Mouse (Mus musculus) hematopoietic stem cell, adult 5-6 weeks (primary cell): ENCODE results near the gene Farsb. TPM values are rescaled to one million over a fixed set of nuclear protein-coding genes. Genes with fewer than 3 reads are reported as not detected.

Source experiments
- ATAC-seq, 2 experiments: fragments of 125-278 bp in 1 of 2; replicated peaks in 1 of 2; 2 replicates each; pipeline ENCODE4 v1.8.0; 2016 to 2017; ENCODE audit warnings: inconsistent platforms in 2 of 2, mild to moderate bottlenecking in 2 of 2, moderate number of reproducible peaks in 2 of 2, low read depth in 1 of 2, moderate TSS enrichment in 1 of 2; ENCODE audit not compliant: low FRiP score in 2 of 2, poor library complexity in 2 of 2, severe bottlenecking in 2 of 2, insufficient read depth in 1 of 2, low TSS enrichment in 1 of 2
- total RNA-seq: library from RNA; stranded (forward); fragments of 172-1452, 232-1000 nt; gene quantifications from 2 replicates; pipeline ENCODE4 v1.2.3, GENCODE M21; 2017

Gene Farsb
- total RNA-seq, 1 experiment from 2014 or later, result 61.9 TPM

DNA sequence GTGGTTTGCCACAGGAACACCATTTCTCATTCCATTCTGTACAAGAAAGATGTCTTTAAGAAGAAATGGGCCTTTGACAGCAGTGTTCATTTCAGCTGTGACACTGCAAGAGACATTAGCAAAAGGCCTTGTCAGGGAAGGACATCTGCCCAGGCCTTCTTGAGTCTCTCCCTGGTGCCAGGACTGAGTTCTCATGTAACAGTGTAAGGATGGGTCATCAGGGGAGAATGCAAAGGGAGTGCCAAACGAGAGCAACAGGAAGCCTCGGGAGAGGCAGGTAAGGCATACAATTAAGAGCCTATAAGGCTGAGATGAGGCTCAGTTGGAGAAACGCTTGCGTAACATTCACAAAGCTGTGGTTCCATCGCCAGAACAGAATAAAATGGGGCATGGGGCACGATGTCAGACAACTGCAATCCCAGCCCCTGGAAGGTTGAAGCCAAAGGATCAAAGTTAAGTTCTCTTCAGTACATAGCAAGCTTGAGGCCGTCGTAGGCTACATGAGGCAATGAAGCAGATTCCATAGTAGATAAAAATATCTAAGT, 93.4 kb downstream of the Farsb start:
- no peak for ATAC-seq

DNA sequence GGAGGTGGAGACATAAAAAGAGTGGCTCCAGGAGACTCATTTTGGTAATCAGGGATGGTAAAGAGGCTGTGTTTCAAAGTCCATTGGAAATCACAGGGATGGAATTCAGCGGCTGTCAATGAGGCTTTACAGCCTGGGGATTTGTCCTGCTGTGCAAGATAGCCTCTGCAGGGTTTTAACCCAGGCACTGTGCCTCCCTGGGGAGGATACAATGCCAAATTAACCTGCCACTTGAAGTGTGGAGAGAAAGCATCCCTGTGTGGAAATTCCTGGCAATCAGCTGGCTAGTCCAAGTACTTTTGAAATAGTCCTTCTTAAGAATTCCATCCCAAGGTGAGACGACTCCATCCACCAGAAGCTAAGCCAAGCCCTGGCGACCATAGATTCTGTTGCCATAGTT, 99.8 kb downstream of the Farsb start:
- ATAC-seq, result no peak

DNA sequence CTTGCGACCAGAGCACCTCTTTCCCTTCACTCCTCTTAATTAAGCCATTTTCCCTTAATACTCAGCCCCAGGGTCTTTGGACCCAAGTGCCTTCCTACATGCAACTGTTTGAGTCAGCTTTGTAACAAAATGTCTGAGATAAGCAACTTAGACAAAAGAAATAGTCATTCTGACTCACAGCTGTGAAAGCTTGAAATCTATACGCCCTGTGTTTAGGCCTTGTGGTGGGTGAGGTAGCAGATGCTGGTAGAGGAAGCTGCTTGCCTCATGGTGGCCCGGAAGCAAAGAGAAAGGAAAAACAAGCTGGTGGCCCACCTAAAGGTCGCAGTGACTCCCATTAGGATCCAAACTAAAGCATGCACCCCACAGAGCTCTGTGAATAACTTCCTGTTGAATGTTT, 100.8 kb downstream of the Farsb start:
- no peak for ATAC-seq

DNA sequence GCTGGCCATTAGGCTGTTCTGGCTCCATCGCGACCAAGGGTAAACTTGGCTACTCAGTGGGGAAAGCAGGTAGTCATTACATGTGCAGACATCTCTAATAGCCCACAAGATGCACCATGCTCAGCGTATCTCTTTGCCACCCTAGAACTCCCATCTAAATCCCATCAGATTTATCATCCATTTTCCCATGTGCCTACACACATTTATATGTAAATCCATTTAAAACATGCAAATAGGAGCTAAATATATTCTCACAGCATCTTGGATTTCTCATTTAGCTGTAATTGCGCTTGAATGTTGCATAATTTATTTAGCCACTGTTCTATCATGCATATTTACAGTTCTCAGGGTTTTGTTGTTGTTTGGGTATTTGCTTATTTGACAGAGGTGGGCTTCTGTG, 107.7 kb downstream of the Farsb start:
- no peak for ATAC-seq

DNA sequence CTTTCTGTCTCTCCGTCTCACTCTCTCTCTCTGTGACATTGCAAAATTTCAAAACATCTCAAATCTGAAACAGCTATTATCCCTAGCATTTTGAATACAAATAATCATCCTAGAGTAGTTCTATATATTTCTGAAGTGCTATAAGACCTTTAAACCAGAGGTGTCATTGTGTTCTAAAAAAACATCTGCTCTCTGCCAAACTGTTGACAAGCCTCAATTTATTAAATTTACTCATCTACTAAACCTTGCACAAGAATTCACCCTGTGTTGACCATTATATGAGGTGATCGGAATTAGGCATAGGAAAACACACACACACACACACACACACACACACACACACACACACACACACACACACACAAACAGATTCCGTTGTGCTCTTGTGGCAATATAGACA, 113.6 kb downstream of the Farsb start:
- no peak for ATAC-seq

DNA sequence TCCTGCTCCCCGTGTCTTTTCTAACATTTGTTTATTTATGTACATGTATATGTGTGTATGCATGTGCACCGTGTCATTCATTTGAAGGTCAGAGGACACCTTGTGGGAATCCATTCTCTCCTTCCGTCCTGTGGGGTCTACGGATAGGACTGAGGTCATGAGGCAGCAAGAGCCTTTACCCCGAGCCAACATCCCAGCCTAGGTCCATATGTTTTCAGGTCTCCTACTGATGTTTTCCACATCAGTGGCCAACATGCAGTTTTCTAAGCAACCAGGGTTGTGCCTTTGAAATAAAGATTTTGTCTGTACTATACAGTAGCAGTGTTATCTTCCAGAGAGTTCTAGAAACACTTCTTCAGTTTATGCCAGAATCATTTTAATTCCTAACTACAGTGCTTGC, 114.9 kb downstream of the Farsb start:
- no peak for ATAC-seq

DNA sequence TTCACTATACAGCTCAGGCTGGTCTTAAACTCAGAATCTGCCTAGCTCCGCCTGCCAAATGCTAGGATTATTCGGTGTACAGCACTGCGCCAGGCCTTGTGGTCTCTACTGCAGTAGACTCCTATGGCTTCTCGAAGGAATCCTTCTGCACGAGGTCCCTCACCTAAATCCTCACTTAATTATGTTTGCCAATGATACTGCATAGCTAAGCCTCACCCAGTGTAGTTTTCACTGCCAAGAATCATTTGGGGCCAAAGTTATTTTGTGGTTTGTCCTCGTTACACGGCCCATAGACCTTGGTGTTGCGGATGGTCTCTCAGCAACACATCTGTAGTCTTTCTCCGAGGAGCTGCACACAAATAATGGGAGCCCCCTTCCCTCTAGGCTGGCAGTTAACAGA, 116.4 kb downstream of the Farsb start:
- no peak for ATAC-seq

DNA sequence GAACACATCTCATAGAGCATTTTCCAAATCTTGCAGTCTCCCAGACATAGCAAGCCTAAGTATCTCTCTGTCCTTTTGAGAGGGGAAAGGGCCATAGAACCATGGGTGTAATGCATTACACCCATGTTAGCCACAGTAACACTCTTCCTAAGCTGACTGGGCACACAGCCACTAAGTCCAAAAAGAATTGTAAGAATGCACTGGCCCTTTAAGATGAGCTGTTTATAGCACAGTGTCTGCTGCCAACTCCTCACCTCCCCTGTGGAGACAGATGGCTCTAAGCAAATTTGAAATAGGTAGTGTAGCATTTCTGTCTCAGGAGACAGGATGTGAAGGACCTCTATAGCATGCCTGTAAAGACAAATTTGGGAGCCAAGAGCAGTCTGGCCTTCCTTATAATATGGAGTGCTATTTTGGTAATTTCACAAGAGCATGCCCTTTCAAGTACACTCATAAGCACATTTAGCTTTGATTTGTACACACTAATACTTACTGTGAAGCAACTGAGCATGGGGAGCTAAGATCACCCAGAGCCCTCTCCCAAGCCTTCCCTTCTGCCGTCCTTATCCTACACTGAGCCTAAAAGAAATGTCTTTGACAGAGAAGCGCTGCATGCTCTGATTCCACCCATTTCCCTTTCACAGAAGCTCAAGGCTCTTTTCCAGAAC, 117.0 kb downstream of the Farsb start:
- no peak for ATAC-seq

DNA sequence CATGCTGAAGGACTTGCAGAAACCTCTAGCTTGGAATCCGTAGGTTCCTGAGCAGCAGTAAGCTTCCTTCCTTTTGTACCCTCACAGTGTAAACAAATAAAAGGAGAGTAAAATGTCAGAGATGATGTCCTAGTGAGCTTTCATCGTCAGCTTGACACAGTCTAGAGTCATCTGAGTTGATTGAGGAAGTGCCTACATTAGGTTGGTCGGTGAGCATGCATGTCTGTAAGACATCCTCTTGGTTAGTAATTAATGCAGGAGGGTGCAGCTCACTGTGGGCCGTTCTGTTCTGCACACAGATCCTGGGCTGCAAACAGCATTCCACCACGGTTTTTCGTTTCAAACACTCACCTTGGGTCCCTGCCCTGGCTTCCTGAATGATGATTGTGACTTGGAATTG, 118.6 kb downstream of the Farsb start:
- ATAC-seq, result no peak

Other genes with a start within 250 kb of the Farsb start
- gene Sgpp2, start 178.6 kb downstream of the Farsb start, total RNA-seq, result 0.15 TPM in 1 of 2 replicates, not detected in the other
- not detected in 2 replicates for gene Mogat1, start 22.1 kb upstream of the Farsb start, total RNA-seq
- not detected in 2 replicates for gene BC035947, start 23.3 kb upstream of the Farsb start, total RNA-seq
- gene Acsl3, start 168.9 kb upstream of the Farsb start, total RNA-seq, result 77.9 and 81.3 TPM in 2 replicates
- gene Utp14b, start 169.1 kb upstream of the Farsb start, total RNA-seq, result 26.7 and 31.3 TPM in 2 replicates